Mouse (Mus musculus) T-helper 2 cell (primary cell): ENCODE results near the gene Ptbp1.

ENCODE experiments used
- in situ Hi-C: fragments of 300-600 bp; cut with MboI, MseI; formaldehyde crosslinking; loops from one replicate; pipeline ENCODE4 v1.15.1; 2025; ENCODE audit warnings: high pct_unique_total_duplicates

The Ptbp1 gene

DNA sequence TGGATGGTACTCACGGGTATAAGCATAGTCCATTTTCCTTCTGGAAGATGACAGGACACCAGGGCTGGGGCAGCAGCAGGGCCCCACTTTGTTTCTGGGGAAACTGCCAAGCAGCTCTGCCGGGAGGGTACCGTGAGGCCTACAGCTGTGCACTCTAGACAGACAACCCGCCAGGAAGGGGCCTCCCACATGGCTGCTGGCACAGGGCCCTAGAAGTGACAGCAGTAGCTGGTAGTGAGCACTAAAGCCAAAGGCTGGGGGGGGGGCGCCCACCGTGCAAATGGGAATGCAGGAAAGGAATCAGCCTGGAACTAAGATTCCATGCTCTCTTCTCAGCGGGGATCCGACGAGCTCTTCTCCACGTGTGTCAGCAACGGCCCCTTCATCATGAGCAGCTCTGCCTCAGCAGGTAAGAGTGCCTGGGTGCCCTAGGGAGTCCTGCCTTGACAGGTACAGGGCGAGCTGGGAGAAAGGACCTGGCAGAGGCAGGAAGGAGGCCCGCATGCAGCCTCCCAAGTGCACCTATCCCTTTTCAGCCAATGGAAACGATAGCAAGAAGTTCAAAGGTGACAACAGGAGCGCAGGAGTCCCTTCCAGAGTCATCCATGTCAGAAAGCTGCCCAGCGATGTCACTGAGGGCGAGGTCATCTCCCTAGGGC lies 4.3 kb downstream of the Ptbp1 start:
- in situ Hi-C loops = no loop called here

- in situ Hi-C loops = no loop called here
Observed at GRCm38 (mm10) chr10:79859116-79859515, 4.9 kb downstream of the Ptbp1 start.

GRCm38 (mm10) chr10:79860079-79860911 lies 6.1 kb downstream of the Ptbp1 start:
- in situ Hi-C loops = no loop called here

- in situ Hi-C loops = no loop called here
Observed at GRCm38 (mm10) chr10:79861230-79862048, 7.2 kb downstream of the Ptbp1 start.

GRCm38 (mm10) chr10:79862049-79862788 lies 8.0 kb downstream of the Ptbp1 start:
- in situ Hi-C loops = no loop called here

- in situ Hi-C loops = no loop called here
Observed at GRCm38 (mm10) chr10:79862925-79863324, 8.7 kb downstream of the Ptbp1 start.

DNA sequence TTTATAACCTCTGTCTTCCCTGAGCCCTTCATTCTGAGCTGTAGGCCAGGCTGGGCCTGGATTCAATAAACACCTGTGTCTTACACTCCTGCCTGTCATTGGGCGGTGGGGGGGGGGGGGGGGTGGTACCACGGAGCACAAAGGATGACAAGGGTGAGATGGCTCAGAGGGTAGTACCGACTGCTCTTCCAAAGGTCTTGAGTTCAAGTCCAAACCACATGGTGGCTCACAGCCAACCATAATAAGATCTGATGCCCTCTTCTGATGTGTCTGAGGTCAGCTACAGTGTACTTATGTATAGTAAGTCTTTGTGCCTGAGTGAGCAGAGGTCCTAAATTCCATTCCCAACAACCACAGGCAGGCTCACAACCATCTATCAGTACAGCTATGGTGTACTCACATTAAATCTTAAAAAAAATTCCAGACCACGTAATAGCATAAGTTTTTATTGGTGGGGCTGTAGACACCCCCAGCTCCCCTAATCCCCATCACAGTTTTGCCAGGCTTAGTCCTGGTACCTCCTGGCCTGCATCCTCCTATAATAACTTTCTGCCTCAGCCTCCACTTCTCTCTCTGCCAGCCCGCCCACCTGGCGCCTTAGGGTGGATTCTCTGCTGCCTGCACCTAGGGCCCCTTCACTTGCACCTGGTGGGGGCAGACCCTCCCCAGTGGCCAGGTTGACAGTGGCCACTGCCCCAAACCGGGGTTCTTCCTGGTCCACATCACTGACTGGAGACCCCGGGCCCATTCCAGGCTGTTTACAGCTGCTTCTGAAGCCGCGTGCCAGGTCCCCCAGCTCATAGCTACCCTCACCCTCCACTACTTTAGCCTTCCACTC lies 10.3 kb downstream of the Ptbp1 start:
- in situ Hi-C loops = no loop called here

GRCm38 (mm10) chr10:79865189-79865601 lies 11.0 kb downstream of the Ptbp1 start:
- in situ Hi-C loops = no loop called here

- in situ Hi-C loops = no loop called here
Observed at GRCm38 (mm10) chr10:79865801-79866295, 11.6 kb downstream of the Ptbp1 start.

- in situ Hi-C loops = no loop called here
Observed at GRCm38 (mm10) chr10:79866601-79867000, 12.4 kb downstream of the Ptbp1 start.

DNA sequence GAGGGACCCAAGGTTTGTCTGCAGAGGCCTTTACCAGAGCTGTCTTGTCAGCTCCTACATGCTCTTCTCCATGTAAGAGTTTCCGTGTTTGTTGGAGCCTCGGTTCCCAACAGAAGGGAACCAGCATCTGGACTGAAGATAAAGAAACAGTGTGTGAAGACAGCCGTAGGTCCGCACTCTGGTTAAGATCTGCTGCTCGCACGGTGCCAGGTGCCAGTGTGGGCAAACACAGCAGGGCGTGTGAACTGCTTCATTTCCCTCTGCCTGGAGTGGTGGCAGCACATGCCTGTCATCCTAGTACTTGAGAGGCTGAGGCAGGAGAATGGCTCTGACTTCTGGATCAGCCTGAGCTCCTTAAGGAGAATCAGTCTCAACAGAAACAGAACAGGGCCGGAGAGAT lies 17.6 kb downstream of the Ptbp1 start:
- in situ Hi-C loops = no loop called here

GRCm38 (mm10) chr10:79872862-79873261 lies 18.6 kb downstream of the Ptbp1 start:
- in situ Hi-C loops = no loop called here

GRCm38 (mm10) chr10:79873313-79873712 lies 19.1 kb downstream of the Ptbp1 start:
- in situ Hi-C loops = no loop called here

GRCm38 (mm10) chr10:79873715-79874289 lies 19.6 kb downstream of the Ptbp1 start:
- in situ Hi-C loops = no loop called here

DNA sequence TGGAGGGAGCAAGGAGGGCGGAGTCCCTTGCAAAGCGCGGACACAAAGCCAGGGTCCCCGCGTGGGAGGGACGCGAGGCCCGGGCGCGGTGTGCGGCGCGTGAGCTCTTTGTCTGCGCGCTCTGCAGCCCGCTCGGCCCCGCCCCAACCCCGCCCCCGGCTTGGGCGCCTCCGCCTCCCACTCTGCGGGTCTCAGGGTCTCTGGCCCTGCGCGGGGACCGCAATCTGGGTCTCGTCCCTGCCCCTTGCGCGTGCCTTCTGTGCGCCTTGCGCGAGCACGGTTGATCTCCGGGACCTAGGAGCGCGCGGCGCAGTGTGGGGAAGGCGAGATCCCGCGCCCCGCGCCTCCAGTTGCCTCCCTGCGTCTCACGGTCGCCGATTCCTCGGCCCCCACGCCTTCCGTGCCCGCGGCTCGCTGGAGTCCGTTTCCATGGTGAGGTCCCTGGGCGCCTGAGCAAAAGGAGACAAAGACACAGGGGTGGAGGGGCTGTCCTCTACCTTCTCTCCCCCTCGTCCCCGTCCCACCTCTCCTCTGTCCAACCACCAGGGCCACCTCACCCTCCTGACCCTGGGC lies 20.1 kb downstream of the Ptbp1 start, which contains the start of the genes Prtn3 and Plppr3:
Gene Prtn3, plus strand, starts transcription at position 187 of the 573 bp plus-strand sequence.
Gene Plppr3, minus strand, starts transcription at position 345 of the 573 bp plus-strand sequence.
- in situ Hi-C loops = no loop called here

- in situ Hi-C loops = no loop called here
Observed at GRCm38 (mm10) chr10:79877174-79877573, 22.9 kb downstream of the Ptbp1 start.

DNA sequence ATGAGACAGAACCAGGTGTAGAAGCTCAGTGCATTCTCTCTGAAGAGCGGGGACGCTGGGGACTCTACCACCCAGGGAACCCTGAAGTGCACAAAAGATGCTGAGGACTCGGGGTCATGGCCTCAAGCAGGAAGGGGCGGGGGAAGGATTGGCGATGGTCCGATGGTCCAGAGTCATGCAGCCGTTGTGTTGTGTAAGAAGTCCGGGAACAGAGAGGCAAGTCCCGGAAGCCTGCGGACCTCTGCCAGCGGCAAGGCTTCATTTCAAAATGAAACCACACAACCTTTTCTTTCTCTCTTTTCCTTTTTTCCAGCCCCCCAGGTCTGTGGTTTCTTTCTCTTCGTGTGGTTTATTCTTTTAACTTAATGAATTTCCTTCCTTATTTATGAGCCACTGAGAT lies 23.5 kb downstream of the Ptbp1 start:
- in situ Hi-C loops = no loop called here

DNA sequence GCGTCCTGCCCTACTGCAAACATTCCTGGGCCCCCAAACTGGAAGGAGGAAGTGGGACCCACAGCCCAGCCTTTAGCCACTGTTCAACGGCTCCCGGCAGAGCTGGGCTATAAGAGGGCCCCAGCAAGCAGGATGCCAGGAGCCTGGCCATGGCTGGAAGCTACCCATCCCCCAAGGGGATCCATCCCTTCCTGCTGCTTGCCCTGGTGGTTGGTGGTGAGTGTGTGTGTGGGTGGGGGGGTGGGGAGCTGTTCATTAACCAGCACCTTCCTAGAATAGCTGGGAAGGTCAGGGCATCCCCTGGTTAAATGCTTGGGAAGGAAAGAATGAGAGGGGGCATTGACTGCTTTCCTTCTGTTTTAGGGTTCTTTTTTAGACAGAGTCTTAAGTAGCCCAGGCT lies 25.3 kb downstream of the Ptbp1 start:
- in situ Hi-C loops = no loop called here

DNA sequence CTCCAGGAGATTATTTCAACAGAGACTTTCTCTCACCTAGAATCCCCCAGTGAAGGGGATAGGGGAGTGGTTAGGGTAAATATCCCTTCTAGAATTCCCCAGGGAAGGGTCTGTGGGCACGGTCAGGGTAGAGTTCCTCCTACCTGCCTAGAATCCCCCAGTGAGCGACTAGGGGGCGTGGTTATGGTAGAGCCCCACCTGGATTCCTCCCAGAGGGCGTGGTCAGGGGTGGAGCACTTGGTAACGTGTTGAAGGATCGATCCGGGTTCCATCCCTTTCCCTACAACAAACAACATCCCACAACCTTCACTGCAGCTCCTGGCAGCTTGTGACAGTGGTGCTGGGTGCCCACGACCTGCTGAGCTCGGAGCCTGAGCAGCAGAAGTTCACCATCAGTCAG lies 26.5 kb downstream of the Ptbp1 start:
- in situ Hi-C loops = no loop called here

DNA sequence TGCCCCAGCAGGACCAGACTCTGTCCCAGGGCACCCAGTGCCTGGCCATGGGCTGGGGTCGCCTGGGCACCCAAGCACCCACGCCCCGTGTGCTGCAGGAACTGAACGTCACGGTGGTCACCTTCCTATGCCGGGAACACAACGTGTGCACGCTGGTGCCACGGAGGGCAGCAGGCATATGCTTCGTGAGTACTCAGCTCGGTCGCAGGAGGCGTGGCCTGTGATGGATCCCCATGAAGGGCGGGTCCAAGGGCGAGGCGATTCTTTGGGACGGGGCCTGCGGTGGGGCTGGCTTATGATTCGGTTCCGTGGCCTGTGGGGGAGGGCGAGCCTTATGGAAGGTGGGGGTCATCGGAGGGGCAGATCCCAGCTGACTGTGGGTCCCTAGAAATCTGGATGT lies 27.8 kb downstream of the Ptbp1 start:
- in situ Hi-C loops = no loop called here
